Mouse (Mus musculus): ENCODE results near the gene Pex11b.
"Not testable (repeated sequence)": the region's sequence is repeated elsewhere in the genome, so short reads cannot be mapped to it uniquely, and the experiment has no call there.

The Pex11b gene

DNA sequence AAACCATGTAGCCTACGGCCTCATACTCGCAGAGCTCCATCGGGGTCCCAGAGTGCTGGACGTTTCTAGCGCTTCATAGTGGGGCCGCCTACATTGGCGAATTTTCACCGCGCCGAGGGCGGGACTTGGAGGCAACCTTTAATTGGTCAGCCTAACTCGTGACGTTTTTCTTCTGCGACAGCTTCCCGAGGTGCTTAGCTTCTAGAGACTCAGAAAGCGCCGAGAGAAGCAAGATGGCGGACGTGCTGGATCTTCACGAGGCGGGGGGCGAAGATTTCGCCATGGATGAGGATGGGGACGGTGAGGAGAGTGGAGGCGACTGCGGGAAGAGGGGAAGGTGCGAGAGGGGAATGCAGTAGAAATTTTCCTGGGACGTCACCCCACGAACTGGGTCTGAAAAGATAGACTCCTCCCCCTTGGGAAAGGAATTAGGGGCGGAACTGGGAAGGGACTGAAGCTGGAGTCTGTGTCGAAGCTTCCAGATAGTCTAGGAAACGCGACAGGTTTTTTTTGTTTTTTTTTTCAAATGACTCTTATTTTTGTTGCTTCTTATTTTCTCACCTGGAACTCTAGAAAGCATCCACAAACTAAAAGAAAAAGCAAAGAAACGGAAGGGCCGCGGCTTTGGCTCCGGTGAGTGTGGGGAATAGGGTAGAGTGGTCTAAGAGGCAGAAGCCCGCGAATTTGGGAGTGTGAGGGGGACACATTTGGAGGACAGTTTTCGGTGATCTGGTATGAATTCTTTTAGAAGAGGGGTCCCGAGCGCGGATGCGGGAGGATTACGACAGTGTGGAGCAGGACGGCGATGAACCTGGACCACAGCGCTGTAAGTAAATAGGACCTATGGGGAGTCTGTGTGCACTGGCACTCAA is 5.2 kb upstream of the Pex11b start, which contains the start of gene Rbm8a:
Gene Rbm8a (plus strand): TSS at position 205 of the 872 bp plus-strand sequence.
- DNase-seq: peak; percentile 95

DNA sequence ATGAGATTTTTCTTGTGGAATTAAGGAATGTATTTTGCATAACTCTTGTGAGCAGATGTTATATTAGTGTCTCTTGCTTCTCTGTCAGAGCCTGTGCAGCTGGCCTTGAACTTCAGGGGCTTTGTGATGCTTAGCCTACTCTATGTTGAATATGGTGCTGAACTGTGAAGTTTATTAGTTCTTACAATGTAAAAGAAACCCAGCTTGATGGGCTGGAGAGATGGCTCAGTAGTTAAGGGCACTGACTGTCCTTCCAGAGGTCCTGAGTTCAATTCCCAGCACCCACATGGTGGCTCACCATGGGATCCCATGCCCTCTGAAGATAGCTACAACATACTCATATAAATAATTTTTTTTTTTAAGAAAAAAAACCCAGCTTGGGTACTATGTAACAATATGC is 3.1 kb upstream of the Pex11b start:
- no peak for DNase-seq

DNA sequence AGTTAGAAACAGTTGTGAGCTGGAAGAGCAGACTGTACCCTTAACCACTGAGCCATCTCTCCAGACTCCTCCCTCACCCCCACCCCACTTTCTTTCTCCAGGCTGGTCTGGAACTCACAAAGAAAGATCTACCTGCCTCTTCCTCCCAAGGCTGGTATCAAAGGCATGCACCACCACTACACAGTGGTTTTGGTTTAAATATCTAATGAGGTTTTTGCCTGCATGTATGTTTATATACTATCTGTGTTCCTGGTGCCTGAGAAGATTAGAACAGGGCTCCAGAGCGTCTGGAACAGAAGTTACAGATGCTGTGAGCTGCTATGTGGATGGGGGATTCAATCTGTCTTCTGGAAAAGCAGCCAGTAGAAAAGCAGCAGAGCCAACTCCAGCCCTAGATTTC is 1.2 kb upstream of the Pex11b start:
- no peak for DNase-seq

DNA sequence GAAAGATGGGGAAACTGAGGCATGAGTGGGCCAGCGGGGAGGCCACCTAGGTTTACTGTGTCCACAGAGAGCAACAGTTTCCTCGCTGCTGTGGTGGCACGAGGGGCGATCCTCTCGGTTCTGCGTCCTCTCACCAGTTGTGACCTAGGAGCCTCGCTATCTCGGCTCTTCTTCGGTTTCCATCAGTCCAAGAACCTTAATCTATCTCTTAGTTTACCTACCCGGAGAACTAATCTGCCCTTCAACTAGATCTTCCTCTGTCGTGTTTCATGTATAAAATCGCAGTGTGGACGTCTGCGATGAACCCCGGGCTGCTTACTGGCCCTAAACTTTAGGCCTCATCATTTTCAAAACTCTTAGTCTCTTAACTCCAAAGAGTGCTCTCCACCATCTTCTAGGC is 730 bp downstream of the Pex11b start:
- no peak for DNase-seq

DNA sequence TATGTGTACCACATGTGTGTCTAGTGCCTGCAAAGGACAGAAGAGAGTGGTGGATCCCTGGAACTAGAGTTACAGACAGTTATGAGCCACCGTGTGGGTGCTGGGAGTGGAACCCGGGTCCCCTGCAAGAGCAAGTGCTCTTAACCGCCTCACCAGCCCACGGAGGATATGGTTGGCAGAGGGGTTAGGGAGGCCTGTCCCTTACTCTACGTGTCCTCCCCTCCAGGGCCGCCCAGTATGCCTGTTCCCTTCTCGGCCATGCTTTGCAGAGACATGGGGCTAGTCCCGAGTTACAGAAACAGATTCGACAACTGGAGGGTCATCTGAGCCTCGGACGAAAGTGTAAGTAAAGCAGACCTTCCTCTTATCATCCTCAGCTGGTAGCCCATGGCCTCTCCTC is 1.3 kb downstream of the Pex11b start:
- peak; percentile 16 for DNase-seq

DNA sequence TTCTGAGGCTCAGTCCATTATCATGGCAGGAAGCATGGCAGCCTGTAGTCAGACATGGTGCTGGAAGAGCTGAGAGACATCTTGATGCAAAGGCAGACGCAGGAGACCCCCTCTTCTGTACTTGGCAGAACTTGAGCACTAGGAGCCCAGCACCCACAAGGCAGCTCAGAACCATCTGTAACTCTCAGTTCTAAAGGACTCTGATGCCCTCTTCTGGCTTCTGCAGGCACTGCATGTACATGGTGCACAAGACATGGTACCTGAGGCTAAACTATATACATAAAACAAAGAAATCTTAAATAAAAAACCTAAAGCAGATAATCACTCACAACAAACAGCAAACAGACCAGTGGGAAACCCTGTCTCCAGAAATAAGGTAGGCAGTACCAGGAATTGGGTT is 4.0 kb downstream of the Pex11b start:
- DNase-seq: peak; percentile 81

DNA sequence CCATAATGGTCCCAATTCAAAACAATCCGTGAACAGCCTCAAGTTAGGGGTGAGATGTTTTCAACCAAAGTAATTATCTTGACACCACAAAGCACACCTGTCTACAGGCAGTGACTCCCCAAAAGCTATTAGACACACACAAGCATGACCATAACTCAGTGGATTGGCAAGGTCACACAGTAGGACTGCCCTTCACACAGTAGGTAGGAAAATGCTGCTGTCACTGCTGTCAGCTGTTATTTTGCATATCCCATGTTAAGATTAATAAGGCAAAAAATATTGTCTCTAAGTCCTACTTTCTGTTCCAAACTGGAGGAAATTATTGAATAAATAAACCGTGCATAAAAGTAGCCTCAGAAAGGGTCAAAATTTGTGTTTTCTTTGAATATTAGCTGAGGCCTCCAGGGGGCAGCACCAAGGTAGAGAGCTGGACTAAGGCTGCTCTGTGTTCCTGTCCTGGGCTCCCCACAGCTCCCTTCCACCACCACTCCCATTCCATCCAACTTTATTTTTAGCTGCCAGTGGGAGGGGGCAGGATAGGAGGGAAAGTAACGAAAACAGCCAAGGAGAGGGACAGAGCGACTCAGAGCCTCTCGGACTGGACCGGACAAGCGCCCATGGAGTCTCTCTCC is 10.0 kb downstream of the Pex11b start, which contains the start of gene Itga10:
Gene Itga10 (plus strand): TSS at position 567 of the 632 bp plus-strand sequence.
- DNase-seq: peak; percentile 18

DNA sequence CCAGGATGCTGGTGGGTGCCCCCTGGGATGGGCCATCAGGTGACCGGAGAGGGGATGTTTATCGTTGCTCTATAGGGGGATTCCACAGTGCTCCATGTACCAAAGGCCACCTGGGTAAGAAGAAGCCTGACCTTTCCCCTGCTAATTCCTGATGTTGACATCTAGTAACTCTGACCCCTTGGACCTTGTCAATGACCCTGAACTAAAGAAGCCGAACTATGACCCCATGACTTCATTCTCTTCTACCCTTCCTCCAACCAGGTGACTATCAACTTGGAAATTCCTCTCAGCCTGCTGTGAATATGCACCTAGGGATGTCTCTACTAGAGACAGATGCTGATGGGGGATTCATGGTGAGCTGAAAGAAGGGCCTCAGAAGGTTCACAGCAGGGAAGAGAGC is 12.2 kb downstream of the Pex11b start:
- DNase-seq: no peak

DNA sequence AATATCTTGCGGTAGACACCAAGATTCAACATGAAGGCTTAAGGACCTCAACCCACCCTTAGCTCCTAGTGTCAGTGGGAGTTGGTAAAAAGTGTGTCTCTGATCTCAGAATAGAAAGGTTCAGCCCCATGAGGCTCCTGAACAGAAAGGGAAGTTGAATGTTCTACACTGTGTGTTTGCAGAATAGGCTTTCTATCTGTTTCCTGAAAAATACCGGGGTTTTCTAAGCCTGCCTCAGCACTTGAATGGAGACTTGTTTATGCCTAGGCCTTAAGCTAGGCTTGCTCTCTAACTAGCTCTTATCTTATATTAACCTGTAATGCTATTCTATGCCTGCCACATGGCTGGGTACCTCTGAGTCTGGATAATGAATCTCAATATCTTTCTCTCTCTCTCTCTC is 25.7 kb downstream of the Pex11b start:
- DNase-seq: no peak

DNA sequence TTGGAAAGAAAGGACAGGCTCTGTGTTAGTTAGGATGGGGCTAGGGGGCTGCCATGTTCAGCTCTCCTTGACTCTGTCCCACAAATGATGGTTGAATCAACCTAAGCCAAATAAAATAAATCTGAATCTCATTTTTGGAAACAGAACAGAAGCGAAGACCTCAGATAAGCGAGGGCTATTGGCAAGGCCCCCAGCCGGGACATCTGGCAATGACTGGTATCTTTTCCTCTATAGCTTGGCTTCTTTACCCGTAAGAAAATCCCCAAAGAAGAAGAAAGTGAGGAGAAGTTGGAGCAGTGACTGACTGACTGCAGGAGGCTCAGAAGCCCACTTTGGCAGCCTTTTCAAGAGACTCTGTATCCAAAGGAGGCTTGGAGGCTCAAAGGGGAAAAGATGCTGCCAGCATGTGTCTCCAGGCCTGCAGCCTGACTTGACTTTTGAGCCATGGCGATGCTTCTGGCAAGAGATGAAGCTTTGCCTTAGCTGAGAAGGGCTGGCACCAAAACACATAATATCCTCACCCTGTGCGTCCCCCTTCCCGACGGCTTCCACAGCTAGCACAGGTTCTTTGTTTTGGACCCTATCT is 27.6 kb downstream of the Pex11b start:
- no peak for DNase-seq

DNA sequence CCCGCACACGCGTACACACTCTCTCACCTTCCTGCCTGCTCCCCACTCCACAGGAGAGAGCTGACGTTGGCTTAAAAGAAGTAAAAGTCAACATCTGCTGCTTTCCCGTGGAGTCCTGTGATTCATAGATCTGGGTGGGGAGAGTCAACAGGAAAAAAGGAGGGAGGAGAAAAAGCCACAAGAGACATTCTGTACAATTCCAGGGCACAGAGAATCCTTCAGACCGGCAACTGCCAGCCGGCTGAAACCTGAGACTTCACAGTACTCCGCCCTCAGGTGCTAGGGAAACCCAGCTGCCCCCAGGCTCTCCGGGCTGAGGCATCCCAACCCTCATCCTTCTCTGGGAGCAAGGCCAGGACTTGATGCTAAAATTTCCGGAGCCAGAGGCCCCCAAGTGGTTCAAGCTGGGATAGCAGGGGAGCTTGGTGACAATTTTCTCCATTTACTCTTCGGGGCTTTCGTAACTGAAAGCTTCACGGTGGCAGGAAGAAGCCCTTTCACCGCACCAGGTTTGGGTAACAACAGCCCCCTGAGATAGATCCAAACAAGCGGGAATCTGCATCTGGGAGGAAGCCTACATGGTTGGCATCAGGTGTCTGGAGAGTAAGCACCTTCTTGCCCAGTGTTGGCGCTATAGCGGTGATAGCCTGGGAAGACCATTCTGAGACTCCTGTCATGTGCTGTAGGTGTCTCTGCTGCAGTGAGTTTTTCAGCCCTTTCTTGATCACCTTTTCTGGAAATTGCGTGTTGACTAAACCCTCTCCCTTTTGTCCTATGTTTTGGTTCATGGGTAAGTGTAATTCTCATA is 28.5 kb downstream of the Pex11b start:
- DNase-seq: peak; percentile 72

DNA sequence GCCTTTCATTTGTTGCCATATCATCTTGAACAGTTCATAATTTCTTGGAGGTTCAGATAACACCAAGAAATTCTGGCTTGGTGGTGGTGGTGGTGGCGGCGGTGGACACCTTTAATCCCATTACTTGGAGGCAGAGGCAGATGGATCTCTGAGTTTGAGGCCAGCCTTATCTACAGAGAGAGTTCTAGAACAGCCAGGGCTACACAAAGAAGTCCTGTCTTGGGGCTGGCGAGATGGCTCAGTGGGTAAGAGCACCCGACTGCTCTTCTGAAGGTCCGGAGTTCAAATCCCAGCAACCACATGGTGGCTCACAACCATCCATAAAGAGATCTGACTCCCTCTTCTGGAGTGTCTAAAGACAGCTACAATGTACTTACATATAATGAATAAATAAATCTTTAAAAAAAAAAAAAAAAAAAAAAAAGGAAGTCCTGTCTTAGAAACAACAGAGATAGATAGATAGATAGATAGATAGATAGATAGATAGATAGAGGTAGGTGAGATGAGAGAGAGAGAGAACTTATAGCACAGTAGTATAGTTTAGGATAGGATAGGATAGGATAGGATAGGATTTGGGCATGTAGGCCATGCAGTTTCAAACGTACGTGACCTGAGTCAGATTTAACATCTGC is 30.7 kb downstream of the Pex11b start:
- not testable (repeated sequence) for DNase-seq

DNA sequence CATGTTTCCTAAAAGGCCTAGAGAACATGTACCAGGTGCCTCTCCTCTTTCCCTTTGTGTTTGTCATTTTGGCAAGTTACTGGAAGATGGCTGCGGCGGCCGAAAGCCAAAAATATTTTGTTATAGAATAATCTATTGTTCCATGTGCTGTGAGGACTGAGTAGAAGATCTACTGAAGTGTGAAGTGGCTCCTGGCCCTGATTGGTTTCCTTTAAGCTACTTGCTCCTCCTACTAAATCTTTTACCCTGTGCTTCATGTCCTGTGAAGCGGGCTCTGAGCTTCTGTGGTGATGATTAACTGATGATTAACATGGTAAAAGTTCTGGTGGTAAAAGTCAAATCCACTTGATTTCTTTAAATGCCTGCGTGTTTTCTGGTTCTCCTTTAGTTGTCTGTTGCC is 31.7 kb downstream of the Pex11b start:
- no peak for DNase-seq

DNA sequence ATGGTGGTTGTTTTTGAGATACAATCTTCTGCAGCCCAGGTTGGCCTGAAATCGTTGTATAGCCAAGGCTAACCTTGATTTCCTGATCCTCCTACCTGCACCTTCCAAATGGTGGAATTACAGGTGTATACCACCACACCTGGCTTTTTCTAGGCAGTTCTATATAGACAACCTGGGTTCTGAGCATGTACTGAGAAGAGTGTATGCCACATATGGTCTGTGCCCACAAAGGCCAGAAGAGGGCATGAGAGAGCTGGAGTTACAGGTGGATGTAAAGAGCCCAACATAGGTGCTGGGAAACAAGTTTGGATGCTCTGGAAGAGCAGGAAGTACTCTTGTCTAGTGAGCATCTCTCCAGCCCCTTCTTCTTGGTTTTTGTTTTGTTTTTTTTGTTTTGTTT is 32.1 kb downstream of the Pex11b start:
- peak; percentile 43 for DNase-seq

DNA sequence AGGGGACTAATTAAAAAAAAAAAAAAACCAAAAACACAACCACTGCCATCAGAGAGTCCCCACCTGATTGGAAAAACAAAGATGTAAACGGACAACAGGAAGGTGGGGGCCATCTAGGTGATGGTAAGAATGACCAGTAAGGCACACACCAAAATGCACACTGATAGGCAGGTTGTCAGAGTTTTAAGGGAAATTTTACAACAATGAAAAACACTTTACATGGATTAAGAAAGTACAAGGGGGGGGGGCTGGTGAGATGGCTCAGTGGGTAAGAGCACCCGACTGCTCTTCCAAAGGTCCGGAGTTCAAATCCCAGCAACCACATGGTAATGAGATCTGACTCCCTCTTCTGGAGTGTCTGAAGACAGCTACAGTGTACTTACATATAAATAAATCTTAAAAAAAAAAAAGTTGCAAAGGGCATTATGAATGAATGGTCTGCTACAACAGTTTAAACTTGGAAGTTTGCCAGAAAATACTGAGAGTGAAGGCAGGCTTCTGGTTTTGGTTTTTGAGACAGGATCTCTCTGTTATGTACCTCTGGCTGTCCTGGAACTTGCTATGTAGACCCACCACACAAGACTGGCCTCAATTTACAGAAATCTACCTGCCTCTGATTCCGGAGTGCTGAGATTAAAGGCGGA is 33.4 kb downstream of the Pex11b start:
- DNase-seq: no peak

DNA sequence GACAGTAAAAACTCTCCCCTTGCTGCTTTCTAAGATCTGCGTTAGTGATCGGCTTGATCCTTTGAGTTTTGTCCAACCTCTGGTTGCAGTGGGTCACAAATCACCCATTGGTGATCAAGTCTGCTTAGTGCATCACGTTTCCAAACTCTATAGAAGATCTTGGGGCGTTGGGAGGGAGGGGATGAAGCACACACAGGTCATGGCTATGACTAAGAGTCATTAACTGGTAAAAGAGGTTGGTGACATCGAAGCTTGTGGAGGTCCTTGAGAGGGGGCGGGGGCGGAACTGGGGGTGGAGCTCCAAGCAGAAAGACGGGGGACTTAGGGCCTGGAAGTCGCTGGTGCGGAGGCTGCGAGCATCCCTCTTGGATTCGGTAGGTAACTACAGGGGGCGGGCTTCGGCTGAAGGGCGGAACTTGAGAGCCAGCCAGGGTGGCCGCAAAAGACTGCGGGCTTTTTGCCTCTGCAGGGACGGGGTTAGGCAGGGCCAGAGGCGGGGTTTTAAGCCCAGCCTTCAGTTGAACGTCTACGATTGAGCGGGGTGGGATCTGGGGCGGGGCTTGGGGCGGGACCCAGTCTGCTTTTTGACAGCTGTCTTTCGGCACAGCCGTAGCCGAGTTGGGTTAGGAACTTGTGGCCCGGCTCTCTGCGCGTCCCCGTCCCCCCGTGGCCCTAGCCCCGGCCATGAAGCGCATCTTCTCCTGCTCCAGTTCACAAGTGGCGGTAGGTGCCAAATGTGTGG is 34.7 kb downstream of the Pex11b start, which contains the start of gene Ankrd35:
Gene Ankrd35 (plus strand): TSS at position 405 of the 742 bp plus-strand sequence.
- peak; percentile 83 for DNase-seq

DNA sequence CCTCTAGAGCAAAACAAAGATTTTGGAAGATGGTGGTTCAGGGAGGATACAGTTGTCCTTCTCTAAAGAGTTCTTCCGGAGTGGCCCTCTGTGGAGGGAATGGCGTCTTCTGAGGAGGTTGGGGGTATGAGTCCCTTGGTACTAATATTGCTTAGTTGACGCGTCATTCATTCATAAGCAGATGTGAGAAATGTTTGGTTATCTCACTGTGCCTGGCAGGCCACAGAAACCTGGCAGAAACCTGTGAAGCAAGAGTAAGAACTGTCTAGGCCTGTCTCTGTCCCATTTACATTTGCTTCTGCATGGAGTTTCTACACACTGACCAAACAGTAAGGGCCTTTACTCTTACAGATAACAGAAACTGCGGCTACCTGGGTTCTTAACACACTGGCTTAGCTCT is 36.3 kb downstream of the Pex11b start:
- no peak for DNase-seq

DNA sequence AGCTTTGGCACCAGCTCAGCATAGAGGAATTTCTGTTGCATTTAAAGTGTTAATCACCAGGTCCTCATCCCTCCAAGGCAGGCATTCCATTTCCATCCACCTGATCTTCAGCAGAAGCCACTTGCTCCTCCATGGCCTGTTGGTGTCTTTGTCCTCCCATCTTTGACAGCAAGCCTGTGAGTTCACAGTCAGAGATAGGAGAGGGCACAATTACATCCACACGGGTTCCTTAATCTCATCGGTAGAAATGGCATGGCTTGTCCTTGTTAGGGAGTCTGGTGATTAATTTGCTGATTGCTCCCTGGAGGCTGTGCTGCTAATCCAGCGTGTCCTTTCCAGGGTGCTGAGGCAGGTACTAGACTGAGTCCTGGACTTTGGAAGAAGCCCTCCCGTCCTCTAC is 38.3 kb downstream of the Pex11b start:
- DNase-seq: no peak

DNA sequence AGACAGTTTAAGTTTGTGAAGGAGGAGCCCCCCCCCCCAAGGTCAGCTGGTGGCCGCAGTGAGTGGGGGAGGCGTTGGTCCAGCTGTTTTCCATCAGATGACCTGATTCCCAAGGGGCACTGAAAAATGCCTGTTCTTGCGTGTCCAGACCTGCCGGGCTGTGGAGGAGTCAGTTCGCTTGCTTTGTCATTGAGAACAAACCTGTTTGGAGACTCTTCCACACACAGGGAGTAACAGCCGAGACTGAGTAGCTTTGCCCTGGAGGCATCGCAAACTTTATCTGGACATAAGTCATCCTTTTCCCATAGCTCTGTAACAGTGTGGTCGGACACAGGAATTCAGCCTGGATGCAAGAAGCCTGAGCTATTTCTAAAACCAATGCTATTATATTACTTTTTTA is 39.3 kb downstream of the Pex11b start:
- DNase-seq: no peak

DNA sequence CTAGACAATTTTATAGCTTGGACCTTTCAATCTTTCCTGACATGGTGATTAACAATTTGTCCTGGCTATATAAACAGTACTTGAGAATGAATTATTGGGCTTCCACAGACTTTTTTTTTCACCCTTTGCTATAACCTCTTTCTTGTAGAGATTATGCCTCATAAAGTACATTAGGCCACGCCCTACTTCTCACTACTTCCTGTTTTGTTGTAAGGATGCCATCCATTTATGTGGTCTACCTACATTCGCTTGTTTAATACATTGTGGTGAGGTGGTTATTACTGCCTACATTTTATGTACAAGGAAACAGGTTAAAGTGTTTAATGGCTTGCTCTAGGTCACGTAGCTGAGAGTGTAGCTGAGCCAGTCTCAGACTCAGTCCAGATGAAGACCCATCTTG is 40.0 kb downstream of the Pex11b start:
- DNase-seq: no peak

DNA sequence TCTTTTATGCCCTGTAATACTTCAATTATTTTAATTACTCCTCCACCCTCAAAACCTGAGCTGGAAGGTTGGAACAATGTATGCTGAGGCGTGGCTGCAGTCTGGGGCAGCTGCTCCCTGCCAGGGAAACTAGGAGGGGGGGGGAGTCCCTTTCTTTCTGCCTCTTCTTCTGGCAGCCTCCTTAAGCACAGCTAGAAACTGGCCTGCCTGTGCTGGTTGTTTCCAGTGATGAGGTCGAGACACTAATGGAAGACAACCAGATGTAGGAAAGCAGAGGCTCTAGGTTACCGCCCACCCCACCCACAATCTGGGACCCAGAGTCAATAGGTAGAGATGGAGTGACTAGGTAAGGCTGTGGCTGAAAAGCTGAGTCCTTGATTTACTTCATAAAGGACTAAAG is 40.5 kb downstream of the Pex11b start:
- DNase-seq: no peak
